Mouse (Mus musculus) spleen, postnatal 14 days (tissue): ENCODE measurements around the gene Tubb5.

Source experiments
- DNase-seq, 2 experiments: peaks; one replicate each; pipeline ENCODE4 v3.0.0; 2021 to 2022; ENCODE audit warnings: low spot score in 2 of 2

The Tubb5 gene

GRCm38 (mm10) chr17:35796835-35797234 is 41.3 kb downstream of the Tubb5 start:
- DNase-seq: no peak

- DNase-seq: no peak
These were observed 42.5 kb downstream of the Tubb5 start for GRCm38 (mm10) chr17:35795656-35796055.

GRCm38 (mm10) chr17:35795099-35795498 is 43.0 kb downstream of the Tubb5 start:
- DNase-seq: no peak

- DNase-seq: no peak
These were observed 45.3 kb downstream of the Tubb5 start for GRCm38 (mm10) chr17:35792837-35793236.

- DNase-seq: no peak
These were observed 47.2 kb downstream of the Tubb5 start for GRCm38 (mm10) chr17:35790933-35791332.

GRCm38 (mm10) chr17:35788025-35788424 is 50.1 kb downstream of the Tubb5 start:
- no peak for DNase-seq

GRCm38 (mm10) chr17:35787493-35787892 is 50.6 kb downstream of the Tubb5 start:
- no peak for DNase-seq

- DNase-seq: no peak
These were observed 53.0 kb downstream of the Tubb5 start for GRCm38 (mm10) chr17:35785140-35785539.

GRCm38 (mm10) chr17:35783944-35784343 is 54.2 kb downstream of the Tubb5 start:
- DNase-seq: no peak
